Mouse (Mus musculus) common myeloid progenitor, adult 5-6 weeks (primary cell): ENCODE results near the gene Msantd2. TPM values are rescaled to one million over a fixed set of nuclear protein-coding genes. Genes with fewer than 3 reads are reported as not detected.

ENCODE experiments used
- ATAC-seq: replicated peaks from 2 replicates; pipeline ENCODE4 v1.8.0; 2016; ENCODE audit warnings: low read depth, mild to moderate bottlenecking, moderate TSS enrichment, inconsistent platforms; ENCODE audit not compliant: poor library complexity, severe bottlenecking
- total RNA-seq: library from RNA; stranded (forward); fragments of 200-1000, 187-1606 nt; gene quantifications from 2 replicates; pipeline ENCODE4 v1.2.3, GENCODE M21; 2017

Gene Msantd2
- total RNA-seq, 1 experiment from 2014 or later = 37.0 TPM

DNA sequence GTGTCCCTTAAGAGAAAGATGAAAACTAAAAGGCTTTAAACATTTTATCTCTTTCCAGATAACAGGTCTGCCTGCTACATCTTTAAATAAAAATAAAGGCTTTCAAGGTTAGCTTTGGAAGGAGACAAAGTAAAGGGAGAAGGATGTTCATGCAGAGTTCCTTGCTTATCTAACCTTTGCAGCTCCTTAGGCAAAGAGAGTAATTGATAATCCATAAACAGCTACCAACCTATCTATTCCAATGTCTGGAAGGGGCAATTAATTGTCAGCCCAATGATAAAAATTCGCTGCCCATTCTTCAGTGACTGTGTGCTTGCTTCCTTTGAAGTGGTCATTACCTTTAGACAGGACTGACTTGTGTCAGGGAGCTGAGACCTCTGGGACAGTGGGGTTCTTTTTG, 74.7 kb downstream of the Msantd2 start:
- no peak for ATAC-seq

DNA sequence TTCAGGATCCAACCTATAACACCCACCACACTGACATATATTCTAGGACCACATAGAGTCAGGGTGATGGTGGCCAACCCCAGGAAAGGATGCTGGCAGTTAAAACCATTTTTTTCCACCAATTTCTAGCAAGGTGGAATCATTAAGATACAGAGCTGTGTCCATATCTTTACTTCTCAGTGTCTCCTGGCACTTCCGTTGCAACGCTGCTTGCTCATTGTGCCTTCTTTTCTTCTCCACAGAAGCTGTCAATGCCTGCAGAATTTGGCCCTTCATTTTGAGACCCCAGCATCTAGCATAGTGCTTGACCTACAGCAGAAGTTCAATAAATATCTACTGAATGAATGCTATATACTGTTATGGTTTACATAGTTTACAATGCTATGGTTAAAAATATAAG, 77.9 kb downstream of the Msantd2 start:
- ATAC-seq = peak; percentile 45

DNA sequence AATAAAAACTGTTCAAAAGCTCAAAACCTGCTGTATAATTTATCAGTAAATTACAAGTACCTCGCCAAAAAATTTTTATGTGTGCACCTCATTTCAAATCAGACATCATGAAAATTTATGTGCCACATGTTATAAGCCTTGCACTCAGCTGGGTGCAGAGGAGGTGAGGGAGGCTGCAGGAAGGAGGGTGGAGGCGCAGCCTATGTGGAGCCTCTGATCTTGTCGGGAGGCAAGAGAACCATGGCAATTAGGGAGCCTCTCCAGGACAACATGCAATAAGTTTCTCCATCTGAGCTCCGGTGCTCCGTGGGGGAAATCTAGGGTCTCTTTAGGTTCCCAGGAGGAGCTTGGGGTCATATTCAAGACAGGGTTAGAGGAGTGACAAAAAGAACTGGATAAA, 78.3 kb downstream of the Msantd2 start:
- no peak for ATAC-seq

DNA sequence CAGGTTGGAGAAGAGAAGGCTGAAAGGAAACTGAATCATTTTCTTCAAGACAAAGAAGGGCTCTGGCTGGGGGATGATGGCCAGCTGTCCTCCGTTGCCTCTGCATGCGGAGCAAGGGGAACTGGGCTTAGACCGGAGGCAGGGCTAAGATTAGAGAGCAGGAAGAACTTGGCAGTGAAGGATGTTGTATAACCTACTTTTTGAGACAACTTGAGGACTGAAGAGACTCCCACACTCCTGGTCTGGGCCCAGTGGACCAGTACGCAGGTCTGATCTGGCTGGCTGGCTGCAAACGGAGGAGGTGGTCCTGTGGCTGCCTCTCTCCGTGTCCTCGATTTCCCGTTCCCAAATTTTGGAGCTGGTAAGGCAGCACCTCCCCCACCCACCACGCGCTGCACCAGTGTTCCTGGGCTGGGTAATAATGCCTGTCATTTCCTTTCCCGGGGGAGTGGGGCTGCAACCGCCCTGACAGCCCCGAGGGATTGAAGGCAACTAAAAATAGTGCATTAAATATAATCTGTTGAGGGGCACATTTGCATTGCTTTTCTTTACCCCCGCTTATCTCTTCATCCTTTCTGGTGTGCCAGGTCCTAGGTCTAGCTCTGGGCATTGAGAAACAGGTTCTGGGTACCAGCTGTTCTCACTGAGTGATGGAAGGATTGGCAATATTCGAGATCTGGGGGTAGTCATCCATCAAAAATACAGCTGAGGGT, 78.9 kb downstream of the Msantd2 start:
- peak; percentile 57 for ATAC-seq

DNA sequence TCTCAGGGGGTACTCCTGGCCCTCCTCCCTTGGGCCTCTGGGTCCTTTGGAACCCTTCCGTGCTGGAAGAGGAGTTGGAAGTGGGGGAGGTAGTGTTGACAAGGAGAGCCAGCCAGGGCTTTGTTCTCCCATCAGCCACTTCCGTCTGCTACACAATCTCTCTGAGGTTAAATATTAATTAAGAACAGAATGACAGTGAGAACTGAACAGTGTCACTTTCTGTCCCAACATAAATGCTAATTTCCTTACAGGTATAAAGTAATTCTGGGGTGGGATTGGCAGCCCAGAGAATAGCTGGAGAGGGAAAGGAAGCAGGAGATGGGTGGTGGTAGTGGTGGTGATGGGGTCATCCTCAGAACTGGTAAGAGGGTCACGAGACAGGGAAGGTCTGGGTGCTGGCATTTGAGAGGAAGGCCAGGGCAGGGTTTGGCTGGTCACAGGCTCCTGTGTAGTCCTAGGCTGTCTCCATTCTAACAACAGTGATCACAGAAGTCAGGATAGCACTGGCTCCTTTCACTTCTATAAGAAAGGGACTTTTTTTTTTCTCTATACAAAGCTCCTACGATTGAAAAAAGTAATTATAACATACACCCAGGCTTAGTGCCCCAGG, 79.6 kb downstream of the Msantd2 start:
- ATAC-seq = no peak

DNA sequence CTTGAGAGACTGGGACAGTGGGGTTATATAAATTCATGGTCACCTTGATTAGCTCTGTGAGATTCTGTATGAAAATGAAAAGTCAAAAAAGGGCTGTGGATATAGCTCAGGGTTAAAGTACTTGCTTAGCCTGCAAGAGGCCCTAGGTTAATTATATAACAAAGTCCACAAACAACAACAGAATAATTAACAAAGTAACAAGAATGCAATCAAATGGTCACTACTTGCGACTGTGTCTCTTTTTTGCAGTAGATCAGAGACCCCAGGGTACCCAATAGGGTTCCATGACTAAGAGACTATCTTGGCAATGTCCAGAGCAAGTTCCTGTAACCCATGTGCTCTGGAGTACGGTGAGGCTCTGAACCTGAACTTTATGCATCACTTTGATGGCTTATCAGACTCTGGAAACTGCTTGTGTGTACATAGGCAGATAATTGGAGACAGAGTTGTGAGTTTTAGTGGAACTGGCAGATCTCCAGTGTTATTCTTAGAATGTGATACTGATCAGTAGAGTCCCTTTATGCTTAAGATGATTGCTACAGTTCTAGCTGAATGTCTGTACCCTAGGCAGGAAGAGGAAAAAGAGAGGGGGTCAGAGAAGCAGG, 80.2 kb downstream of the Msantd2 start:
- ATAC-seq = no peak

DNA sequence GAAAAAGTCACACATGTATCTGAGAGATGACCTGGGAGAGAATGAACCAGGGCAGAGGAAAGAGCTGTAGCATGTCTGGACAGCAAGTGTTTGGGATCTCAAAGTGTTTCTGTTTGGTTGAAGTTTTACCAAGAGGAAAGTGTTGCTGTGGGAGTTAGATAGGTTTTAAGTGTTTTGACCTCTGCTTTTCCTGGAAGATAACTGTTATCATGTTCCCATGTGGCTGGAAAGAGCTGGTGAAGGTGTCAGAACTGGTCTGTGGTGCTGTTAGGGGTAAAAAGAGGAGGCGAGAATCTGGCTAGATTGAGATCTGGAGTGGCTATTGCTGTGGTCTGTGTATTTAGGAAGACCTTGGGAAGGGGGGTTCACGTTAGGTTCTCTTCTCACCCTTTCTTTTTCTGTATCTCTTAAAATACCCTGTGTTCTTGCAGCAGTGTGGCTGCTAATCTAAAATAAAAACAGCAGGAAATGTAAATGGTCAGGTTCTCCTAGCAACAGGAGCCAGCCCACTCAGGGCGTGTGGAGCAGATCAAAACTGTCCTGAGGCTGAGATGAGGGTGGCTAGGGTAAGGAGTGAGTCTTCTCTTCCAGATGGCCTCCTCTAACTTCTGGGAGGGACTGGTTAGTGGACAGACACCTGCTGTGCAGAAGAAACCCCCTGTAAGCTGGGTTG, 83.2 kb downstream of the Msantd2 start:
- peak; percentile 12 for ATAC-seq

Other genes starting within 250 kb of the Msantd2 start
- gene Slc37a2, start 233.6 kb upstream of the Msantd2 start, total RNA-seq = 0.46 TPM in 1 of 2 replicates, not detected in the other
- gene Ccdc15, start 140.9 kb upstream of the Msantd2 start, total RNA-seq = 18.6 and 24.2 TPM in 2 replicates
- not detected in 2 replicates for gene Hepacam, start 122.0 kb upstream of the Msantd2 start, total RNA-seq
- 1.3 and 1.4 TPM in 2 replicates for gene Robo4, start 87.4 kb upstream of the Msantd2 start, total RNA-seq
- gene Robo3, start 56.1 kb upstream of the Msantd2 start, total RNA-seq = 3.8 and 4.1 TPM in 2 replicates
- 2.5 and 2.9 TPM in 2 replicates for gene Esam, start 38.8 kb downstream of the Msantd2 start, total RNA-seq
- 0.50 TPM in 1 of 2 replicates, not detected in the other for gene Vsig2, start 49.9 kb downstream of the Msantd2 start, total RNA-seq
- 17.1 and 36.8 TPM in 2 replicates for gene Nrgn, start 63.6 kb downstream of the Msantd2 start, total RNA-seq
- gene Siae, start 66.4 kb downstream of the Msantd2 start, total RNA-seq = 11.8 and 12.2 TPM in 2 replicates
- 5.9 and 15.3 TPM in 2 replicates for gene Spa17, start 124.4 kb downstream of the Msantd2 start, total RNA-seq
- gene Tbrg1, start 168.0 kb downstream of the Msantd2 start, total RNA-seq = 48.8 and 69.2 TPM in 2 replicates
- not detected in 2 replicates for gene Panx3, start 179.9 kb downstream of the Msantd2 start, total RNA-seq
- gene Olfr160, start 226.9 kb downstream of the Msantd2 start, total RNA-seq = not detected in 2 replicates